Mouse (Mus musculus): ENCODE measurements around the gene Slc20a1.

The Slc20a1 gene

GRCm38 (mm10) chr2:129185611-129186290 is 12.8 kb upstream of the Slc20a1 start:
- DNase-seq (ENCODE audit: extremely low spot score, low read depth, low spot score): no peak

GRCm38 (mm10) chr2:129186291-129186919 is 12.2 kb upstream of the Slc20a1 start:
- DNase-seq (ENCODE audit: extremely low spot score, low read depth, low spot score): no peak

GRCm38 (mm10) chr2:129192392-129193150 is 6.0 kb upstream of the Slc20a1 start:
- no peak for DNase-seq (ENCODE audit: extremely low spot score, low read depth, low spot score)

GRCm38 (mm10) chr2:129196317-129196716 is 2.2 kb upstream of the Slc20a1 start:
- DNase-seq (ENCODE audit: extremely low spot score, low read depth, low spot score): no peak

GRCm38 (mm10) chr2:129197197-129197596 is 1.4 kb upstream of the Slc20a1 start:
- DNase-seq (ENCODE audit: extremely low spot score, low read depth, low spot score): no peak

- no peak for DNase-seq (ENCODE audit: extremely low spot score, low read depth, low spot score)
These were observed 625 bp upstream of the Slc20a1 start for GRCm38 (mm10) chr2:129197843-129198435.

DNA sequence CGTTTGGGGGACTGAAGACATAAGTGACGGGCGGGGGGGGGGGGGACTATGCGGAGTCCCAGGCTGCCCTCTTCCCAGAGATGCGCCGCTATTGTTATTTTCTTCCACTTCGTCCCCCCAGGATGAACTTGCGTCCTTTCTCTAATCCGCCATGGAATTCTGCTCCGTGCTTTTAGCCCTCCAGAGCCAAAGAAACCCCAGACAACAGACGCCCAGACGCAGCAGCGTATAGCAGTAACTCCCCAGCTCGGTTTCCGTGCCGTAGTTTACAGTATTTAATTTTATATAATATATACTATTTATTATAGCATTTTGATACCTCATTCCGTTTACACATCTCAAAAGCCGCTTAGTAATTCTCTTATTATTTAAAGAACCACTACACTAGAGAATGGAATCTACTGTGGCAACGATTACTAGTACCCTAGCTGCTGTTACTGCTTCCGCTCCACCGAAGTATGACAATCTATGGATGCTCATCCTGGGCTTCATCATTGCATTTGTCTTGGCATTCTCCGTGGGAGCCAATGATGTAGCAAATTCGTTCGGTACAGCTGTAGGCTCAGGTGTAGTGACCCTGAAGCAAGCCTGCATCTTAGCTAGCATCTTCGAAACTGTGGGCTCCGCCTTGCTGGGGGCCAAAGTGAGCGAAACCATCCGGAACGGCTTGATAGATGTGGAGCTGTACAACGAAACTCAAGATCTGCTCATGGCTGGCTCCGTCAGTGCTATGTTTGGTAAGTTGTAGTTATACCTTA is 943 bp downstream of the Slc20a1 start:
- DNase-seq (ENCODE audit: extremely low spot score, low read depth, low spot score): no peak

- DNase-seq (ENCODE audit: extremely low spot score, low read depth, low spot score): no peak
These were observed 6.4 kb downstream of the Slc20a1 start for GRCm38 (mm10) chr2:129205000-129205399.

DNA sequence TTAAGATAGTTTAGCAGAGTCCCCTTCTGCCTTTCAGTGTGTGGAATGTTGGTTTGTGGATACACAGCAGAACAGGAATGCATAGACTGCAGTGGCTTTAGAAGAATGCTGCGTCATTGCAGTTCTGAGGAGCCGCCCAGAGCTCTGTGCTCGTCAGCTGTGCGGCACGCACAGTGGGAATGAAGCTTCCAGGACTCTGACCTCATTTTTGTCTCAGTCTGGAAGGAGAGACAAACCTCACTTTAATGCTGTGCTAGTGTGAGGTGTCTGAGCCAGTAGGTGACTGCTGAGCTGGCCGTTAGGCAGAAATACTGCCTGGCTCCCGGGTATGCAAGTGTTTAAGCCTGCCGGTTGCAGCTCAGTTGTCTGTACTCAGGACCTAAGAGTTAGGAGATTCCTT is 8.3 kb downstream of the Slc20a1 start:
- DNase-seq (ENCODE audit: extremely low spot score, low read depth, low spot score): no peak

GRCm38 (mm10) chr2:129208181-129208746 is 9.7 kb downstream of the Slc20a1 start:
- DNase-seq (ENCODE audit: extremely low spot score, low read depth, low spot score): no peak

GRCm38 (mm10) chr2:129210089-129210749 is 11.7 kb downstream of the Slc20a1 start:
- no peak for DNase-seq (ENCODE audit: extremely low spot score, low read depth, low spot score)

DNA sequence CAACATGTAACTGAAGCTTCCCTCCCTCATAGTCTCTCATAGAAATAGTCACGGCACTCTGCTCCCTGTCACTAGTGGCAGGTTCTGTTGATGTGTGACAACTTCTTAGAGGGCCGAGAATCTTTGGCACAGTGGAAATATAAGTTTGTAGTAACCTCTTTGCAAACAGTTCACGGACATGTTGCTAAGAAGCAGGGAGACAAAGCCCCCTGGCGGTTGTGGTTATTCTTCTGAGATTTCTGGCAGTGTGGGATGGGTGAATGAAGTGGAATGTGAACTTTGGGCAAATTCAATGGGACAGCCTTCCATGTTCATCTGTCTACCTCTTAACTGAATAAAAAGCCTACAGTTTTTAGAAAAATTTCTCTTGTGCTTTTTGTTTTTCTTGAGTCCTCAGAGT is 12.7 kb downstream of the Slc20a1 start:
- DNase-seq (ENCODE audit: extremely low spot score, low read depth, low spot score): no peak

DNA sequence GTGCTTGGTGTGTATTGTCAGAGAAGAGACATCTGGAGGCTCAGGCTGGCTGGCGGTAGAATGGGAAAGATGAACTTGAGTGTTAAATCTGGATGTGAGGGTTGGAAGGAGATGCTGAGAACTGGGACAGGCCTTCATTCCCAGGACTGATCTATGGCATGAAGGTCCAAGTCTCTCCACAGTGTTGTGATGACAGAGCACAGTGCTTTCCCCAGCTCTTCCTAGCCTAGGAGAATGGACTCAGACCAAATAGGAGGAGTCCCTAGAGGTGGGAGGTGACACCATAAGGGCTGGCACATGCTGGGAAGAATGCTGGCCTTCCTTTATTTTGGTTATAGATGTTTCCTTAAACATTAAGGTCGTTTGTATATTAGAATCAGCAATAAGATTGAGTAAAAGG is 13.4 kb downstream of the Slc20a1 start:
- DNase-seq (ENCODE audit: extremely low spot score, low read depth, low spot score): no peak

DNA sequence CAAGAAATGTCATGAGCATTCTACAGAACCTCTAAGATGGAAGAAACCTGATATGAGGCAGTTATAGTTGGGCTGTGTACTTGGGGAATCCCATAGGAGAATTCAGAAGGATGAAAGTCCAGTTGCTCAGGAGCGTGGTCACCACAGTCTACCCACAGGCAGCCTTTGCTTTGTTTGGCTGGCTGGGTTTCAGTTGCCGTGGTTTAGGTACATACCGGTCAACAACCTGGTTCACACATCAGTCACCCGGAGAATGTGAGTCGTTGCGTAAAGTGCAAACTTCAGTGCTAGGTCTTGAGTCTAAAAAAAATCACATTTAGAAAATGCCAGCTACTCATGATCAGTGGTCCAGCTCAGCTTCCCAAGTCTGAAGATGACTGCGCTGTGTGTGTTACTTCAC is 14.0 kb downstream of the Slc20a1 start:
- no peak for DNase-seq (ENCODE audit: extremely low spot score, low read depth, low spot score)

- no peak for DNase-seq (ENCODE audit: extremely low spot score, low read depth, low spot score)
These were observed 16.2 kb downstream of the Slc20a1 start for GRCm38 (mm10) chr2:129214774-129215173.

- no peak for DNase-seq (ENCODE audit: extremely low spot score, low read depth, low spot score)
These were observed 19.1 kb downstream of the Slc20a1 start for GRCm38 (mm10) chr2:129217612-129218185.

DNA sequence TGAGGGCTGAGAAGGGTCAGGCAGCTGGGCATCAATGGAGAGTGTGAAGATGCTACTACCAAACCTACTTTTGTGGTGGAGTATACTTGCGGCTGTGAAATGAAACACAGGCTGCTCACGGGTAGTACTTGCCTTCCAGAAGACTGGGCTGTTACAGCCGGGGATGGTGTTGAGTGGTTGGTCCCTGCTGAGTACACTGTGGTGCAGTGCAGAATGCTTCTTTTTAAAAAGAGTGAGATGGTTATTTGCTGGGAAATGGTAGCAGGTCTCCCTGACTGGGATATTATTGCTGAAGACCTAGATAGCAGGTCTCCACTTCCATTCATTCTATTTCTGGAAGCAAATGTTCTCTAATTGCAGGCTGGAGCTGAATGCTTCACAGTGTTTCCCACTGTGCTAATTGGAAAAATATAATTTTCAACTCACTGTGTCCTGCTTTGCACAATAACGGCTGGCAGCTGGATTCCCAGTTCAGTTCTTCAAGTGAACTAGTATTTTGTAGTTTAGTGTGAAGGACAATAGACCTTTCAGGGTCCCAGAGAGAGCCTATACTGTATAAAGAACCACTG is 20.1 kb downstream of the Slc20a1 start:
- no peak for DNase-seq (ENCODE audit: extremely low spot score, low read depth, low spot score)

GRCm38 (mm10) chr2:129221097-129221632 is 22.6 kb downstream of the Slc20a1 start:
- no peak for DNase-seq (ENCODE audit: extremely low spot score, low read depth, low spot score)

DNA sequence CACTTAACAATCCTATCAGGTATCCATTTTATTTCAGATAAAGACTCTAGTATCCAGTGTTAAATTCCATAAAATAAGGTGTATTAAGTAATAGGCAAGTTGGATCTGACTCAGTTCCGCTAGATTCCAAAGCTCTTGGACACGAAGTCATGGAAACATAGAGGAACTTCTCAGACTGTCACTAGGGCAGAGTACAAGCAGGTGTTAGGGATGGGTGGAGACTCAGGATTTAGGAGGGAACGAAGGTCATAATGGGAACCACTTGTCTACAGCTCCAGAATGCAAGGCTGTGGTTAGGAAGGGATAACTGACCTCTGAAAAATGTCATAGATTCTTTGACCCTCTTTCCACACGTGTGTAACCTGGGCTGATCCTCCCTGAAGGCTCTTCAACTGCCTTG is 25.6 kb downstream of the Slc20a1 start:
- no peak for DNase-seq (ENCODE audit: extremely low spot score, low read depth, low spot score)
